Mouse (Mus musculus): ENCODE measurements at regions not wholly inside any gene's neighbourhood (a gene's known extent, or its start where the extent isn't known, plus 50 kb on each side); places are given as distances from the start of the nearest gene placed in this dataset.

DNA sequence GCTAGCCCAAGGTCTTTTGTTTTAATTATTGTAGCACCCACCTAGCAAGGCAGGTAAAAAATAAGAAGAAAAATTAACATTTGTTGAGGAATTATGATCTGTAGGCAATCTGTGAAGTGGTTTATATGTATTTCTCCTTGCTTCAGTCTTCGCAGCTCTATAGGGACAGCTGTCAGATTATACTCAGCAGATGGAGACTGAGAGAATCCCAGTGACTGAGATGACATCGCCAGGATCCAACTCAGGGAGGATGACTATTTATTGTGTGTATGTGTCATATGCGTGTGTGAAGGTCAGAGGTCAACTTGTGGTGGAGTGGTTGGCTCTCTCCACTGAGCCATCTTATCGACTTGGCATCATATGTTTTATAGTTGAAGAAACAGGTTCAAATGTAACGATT is 362.0 kb upstream of the Chd6 start:
- in situ Hi-C loops (cut with MboI, MseI): no loop called here

- in situ Hi-C loops (cut with MboI, MseI): no loop called here
Measured at GRCm38 (mm10) chr2:161470025-161470424, 361.1 kb upstream of the Chd6 start.

GRCm38 (mm10) chr2:161467035-161467434 is 358.2 kb upstream of the Chd6 start:
- in situ Hi-C loops (cut with MboI, MseI): no loop called here

GRCm38 (mm10) chr2:161460600-161460999 is 351.7 kb upstream of the Chd6 start:
- in situ Hi-C loops (cut with MboI, MseI): no loop called here

DNA sequence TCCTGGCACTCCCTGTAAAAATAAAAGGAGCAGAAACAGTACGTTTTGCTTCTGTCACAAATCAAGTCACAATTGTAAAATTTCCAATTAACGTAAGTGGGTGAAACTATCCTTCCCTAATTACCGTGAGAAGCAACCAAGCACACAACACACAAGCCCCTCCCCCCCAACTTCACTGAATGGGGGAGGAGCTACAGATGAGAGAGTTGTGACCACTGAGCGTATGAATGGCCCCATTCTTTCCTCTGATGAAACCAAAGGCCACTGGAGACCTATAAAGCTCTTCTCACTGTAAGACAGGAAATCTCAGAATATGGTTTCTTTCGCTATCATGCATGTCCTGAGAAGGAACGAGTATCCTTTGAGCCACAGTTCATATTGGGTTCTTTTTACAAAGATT is 345.6 kb upstream of the Chd6 start:
- in situ Hi-C loops (cut with MboI, MseI): no loop called here

DNA sequence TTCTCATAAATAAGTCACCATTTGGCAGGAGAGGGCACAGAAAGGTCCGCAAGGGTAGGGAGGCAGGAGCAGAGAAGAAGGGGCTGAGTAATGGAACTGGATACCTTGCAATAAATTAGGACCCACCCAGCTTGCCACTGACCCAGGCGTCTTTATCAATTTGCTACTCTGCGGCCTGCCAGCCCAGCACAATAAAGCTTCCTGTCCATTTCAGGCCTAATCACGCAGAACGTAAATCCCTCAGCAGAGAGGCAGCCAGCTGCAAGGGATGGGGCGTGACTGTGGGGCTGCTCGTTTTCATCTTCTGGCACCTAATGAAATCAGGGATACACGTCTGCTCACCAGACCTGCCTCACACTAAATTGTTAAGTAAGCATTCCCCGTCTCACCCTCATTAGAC is 324.9 kb upstream of the Chd6 start:
- in situ Hi-C loops (cut with MboI, MseI): no loop called here

- in situ Hi-C loops (cut with MboI, MseI): no loop called here
Measured at GRCm38 (mm10) chr2:161429294-161429693, 320.4 kb upstream of the Chd6 start.

- in situ Hi-C loops (cut with MboI, MseI): no loop called here
Measured at GRCm38 (mm10) chr2:161425587-161425986, 316.7 kb upstream of the Chd6 start.

GRCm38 (mm10) chr2:161418062-161418461 is 309.2 kb upstream of the Chd6 start:
- in situ Hi-C loops (cut with MboI, MseI): no loop called here

DNA sequence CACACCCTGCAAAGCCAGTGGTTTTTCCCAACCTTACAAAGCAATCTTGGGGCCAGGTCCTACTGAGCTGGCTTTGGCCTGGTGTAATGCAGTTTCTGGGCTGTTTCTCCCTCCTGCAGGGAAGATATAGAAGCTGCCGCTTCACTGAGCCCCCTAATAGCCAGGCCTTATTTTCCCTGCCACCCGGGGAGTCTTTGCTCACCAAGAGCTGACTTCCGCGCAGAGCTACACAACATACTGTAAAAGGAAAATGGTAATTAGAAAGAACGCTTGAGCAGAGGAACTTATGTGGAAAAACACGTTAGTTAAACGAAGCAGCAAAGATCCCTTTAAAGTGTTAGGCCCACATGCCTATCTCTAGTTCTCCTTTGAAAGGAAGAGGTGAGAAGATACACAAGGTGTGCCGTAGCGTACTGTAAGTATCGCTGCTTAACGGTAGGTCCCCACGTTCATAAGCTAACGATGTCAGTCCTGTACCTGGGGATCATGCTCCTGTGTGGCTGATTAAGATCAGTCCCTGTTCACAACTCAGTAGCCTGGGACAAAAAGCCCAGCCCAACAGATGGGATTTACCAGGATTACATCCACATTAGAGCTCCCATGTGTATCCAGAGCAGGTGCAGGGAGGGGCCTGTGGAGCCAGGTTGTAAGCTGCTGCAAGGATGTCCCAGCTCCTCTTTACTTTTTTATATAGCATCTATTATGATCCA is 307.5 kb upstream of the Chd6 start:
- in situ Hi-C loops (cut with MboI, MseI): no loop called here

DNA sequence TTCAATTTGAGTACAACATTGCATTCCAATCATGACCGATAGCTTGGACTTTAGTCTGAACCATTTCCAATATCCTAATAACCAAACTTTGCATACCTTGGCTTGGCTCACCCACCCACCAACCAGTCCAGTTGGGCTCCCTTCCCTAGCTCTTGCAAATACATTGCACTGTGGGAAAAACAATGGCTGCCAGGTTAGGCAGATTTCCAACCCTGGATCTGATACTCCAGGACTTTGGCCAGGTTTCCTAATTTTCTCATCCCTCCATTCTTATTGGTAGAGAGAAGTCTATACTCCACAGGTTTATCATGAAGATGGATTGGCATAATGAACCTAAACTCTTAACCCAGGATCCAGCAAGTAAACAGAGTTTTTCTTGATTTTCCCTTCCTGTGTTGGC is 299.4 kb upstream of the Chd6 start:
- in situ Hi-C loops (cut with MboI, MseI): no loop called here

GRCm38 (mm10) chr2:161405847-161406384 is 297.0 kb upstream of the Chd6 start:
- in situ Hi-C loops (cut with MboI, MseI): no loop called here

DNA sequence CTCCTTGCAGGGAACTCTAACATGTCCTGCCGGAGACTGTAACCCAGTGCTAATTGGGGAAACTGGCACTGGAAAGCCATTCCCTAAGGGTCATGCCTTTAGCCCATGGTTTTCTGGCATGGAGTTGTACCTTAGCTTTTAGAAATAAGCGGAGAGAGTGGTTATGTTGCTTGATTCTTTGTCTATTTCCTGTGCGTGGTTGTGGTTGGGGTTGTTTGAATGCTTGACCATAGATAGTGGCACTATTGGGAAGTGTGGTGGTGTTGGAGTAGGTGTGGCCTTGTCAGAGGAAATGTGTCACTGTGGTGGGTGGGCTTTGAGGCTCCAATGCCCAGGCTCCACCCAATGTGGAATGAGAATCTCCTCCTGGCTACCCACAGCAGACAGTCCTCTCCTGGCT is 289.2 kb upstream of the Chd6 start:
- in situ Hi-C loops (cut with MboI, MseI): no loop called here

DNA sequence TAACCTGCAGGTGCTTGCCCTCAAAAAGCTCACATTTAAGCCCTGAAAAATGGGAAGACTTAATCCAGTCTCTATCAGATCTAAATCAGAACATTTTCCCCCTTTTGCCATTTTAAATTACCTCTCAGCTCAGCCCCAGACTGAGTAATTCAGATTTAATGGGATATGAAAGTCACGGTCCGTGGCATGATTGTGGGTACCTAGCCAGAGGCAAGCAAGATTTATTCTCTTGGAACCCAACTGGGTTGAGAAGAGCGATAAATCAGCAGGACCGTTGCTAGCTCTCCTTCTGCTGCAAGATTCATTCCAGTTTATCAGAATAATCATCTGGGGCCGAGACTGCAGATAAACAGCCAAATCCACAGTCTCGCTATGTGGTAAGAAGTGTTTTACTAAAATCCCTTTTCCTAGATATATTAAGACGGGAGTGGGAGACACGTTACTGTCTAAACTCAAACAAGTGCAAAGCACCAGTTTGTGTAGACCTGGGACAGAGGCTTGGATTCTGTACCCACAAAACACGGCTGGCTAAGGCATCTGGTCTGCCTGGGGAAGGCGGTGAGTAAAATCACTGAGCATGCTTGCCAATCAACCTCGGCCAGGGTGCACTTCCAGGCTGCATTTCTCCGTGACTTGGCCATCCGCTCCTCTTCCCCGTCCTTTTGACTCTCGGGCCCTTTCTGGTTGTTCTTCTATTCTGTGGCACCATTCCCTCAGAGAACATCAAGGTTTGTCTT is 282.2 kb upstream of the Chd6 start:
- in situ Hi-C loops (cut with MboI, MseI): no loop called here

GRCm38 (mm10) chr2:161389318-161389835 is 280.5 kb upstream of the Chd6 start:
- in situ Hi-C loops (cut with MboI, MseI): no loop called here

GRCm38 (mm10) chr2:161387054-161387453 is 278.2 kb upstream of the Chd6 start:
- in situ Hi-C loops (cut with MboI, MseI): no loop called here

- in situ Hi-C loops (cut with MboI, MseI): no loop called here
Measured at GRCm38 (mm10) chr2:161382411-161382810, 273.5 kb upstream of the Chd6 start.

DNA sequence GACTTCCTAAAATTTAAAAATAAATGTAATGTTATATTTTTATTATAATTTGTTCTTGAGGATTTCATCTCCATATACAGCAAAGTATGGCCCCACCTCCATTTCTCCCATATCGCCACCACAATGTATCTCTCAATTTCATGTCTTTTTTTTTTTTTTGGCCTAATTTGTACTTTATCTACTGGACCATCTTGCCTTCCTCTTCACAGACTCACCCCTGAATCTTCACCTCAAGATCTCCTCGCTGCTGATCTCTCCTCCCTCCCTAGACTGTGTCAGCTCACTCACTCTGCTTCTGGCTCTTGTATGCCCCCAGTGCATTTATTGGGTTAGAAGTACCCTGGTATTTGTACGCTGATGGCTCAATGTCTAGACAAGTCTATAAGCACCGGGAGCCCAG is 269.4 kb upstream of the Chd6 start:
- in situ Hi-C loops (cut with MboI, MseI): no loop called here

DNA sequence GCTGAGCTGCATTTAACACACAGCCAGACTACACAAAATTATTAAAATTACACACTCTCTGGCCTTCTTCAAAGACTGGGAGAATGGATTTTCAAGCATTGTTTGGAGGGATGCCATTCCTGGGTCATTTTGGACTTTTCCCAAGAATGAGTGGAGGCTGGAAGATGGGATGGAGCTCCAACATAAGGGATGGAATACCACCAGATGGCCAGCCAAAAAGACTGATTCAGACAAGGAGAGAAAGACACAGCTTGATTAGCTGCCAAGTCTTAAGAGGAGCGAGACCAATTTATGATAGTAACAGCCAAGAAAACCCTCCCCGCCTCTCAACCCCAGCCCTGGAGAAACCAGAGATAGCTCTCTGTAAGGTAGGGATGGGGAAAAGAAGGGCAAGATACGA is 253.4 kb upstream of the Chd6 start:
- in situ Hi-C loops (cut with MboI, MseI): no loop called here

DNA sequence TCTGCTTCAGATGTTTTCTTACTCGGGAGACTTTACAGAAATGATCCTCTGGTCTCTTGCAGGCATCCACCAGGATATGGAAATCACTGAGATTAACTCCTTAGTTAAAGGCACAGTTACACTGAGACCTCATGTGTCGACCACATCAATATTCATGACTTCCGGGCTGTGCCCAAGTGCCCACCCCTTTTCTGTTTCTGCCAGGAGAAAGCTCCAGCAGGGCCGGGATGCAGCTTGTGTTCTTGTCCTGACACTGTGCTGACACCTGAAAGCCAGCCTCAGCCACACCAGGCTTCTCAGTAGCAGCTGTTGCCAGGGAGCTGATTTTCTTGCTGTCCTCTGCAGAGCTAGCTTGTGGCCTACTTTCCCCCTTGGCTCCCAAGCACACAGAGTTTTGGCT is 240.2 kb upstream of the Chd6 start:
- in situ Hi-C loops (cut with MboI, MseI): no loop called here

GRCm38 (mm10) chr2:161344018-161344417 is 235.1 kb upstream of the Chd6 start:
- in situ Hi-C loops (cut with MboI, MseI): no loop called here

DNA sequence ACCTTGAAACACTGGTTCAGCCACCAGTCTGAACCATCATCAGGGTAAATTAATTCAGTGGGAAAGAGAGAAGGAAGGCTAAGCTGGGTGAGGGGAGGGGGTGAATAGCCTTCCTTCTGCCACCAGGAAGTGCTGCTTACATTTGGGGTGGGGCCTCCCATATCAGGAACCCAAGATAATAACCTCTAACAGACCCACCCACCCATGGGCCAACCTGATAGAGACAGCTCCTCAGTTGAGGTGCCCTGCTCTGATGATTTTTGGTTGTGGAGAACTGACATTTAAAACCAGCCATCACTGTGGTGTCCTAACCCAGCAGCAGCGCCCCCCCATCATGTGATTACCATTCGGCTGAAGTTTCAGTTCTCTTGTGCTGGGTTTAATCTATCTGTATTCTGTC is 233.8 kb upstream of the Chd6 start:
- in situ Hi-C loops (cut with MboI, MseI): no loop called here

DNA sequence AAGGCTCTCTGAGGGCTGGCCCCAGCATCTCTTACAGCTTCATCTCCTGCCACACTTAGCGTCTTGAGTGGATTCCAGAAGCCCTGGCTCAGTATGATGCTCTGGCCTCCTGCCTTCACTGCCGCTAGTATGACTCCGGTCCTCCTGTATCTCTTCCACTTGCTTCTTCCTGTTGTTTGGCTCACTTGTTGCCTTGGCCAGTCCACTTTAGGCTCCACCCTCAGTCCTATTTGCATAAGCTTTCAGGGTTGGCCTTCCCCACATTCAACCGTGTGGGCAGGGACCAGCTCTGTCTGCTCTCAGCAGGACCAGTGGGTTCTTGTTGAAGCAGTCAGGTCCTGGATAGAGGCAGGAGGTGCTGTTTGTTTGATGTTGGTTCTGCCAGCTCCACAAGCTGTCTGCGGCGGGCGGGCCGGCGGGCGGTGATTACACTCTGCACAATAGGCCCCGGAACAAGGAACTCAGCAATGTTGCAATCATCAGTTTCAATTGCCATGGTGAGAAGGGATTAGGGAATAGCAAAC is 232.6 kb upstream of the Chd6 start:
- in situ Hi-C loops (cut with MboI, MseI): no loop called here

Measured in regulatory T cell (primary cell).